Mouse (Mus musculus) liver (tissue): ENCODE measurements around the gene Rpl18a.

Experiments
- DNase-seq: peaks from one replicate; pipeline ENCODE4 v3.0.0-alpha.2; 2020; ENCODE audit warnings: mixed read lengths

Rpl18a gene

DNA sequence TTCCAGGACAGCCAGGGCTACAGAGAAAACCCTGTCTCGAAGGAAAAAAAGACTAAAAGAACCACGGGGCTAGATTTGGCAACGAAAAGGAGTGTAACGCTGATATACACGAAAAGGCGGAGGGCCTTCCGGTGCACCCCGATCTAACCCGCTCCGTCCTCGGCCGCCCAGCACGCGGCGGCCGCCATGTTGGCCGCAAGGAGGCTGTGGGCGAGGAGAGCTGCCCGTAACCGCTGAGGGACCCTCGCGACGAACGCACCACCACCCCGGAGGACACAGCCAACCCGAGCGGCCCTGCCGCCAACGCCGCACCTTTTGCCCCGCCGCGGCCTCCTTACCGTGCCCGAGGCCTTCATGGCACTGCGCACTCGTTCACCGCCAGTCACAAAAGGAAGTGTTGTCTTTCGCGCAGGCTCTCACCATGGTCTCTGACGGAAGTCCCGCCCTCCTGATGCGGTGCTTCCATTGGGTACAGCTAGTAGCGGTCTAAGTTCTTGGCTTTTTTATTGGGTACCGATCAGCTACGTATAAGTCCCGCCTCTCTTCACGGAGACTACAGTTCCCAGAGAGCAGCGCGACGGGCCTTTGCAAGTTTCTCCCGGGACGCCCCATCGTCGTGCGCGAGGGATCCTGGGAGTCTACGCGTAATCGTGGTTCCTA, at the start of gene Rpl18a:
Gene Rpl18a, minus strand, starts transcription at position 392 of the 660 bp plus-strand sequence.
- peak; percentile 97 for DNase-seq

DNA sequence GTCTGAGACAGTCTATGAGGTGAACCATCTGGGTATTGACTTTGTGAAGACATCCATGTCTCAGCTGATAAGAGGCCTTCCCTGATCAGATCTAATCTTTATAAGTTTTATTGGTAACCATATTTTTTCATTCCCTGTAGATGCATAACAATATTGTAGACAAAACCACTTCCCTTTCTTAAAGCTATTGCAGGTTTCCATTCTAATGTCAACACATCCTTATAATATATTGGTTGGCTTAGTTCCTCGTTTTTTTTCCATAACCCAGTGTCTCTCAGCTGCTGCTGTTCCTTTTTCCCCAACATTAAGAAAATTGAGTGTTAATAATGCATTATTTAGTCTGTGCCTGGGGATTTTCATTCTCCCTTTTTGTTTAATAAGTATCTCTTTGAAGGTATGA, 46.0 kb upstream of the Rpl18a start:
- no peak for DNase-seq

DNA sequence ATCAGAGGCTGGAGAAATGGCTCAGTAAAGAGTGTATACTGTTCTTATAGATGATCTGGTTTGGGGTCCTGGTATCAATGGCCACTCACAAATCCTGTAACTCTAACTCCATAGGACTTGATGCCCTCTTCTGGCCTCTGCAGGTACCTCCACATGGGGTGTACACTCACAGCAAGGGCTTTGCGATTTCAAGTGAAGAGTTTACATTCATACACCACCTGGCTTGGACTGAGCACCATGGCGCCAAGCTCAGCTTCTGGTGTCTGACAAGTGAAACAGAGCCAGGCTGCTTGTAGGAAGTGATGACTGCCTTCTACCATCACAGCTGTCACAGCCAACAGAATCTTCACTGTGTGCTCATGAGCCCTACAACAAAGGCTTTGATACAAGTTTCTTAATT, 44.3 kb upstream of the Rpl18a start:
- no peak for DNase-seq

- DNase-seq: no peak
Observed at GRCm38 (mm10) chr8:70937200-70937599, 40.0 kb upstream of the Rpl18a start.

GRCm38 (mm10) chr8:70934786-70935185, 37.6 kb upstream of the Rpl18a start:
- no peak for DNase-seq

DNA sequence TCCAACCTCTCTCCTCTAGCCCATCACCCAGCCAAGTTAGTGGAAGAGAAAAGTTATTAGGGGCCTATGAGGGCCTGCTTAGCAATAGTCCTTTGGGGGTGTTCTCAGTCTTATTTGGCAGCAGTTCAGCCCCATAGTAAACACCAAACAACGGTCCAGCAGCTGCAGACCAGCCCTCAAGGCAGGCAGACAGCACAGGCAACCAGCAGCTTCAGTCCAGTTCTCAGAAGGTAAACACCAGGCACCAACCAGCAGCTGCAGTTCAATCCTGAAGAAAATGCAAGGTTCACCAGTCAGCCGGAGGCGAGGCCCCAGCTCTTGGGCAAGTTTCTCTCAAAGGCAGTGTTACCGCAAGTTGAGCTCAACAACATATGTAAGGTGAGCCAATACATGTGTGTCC, 35.8 kb upstream of the Rpl18a start:
- no peak for DNase-seq

- DNase-seq: no peak
Observed at GRCm38 (mm10) chr8:70931731-70932130, 34.5 kb upstream of the Rpl18a start.

DNA sequence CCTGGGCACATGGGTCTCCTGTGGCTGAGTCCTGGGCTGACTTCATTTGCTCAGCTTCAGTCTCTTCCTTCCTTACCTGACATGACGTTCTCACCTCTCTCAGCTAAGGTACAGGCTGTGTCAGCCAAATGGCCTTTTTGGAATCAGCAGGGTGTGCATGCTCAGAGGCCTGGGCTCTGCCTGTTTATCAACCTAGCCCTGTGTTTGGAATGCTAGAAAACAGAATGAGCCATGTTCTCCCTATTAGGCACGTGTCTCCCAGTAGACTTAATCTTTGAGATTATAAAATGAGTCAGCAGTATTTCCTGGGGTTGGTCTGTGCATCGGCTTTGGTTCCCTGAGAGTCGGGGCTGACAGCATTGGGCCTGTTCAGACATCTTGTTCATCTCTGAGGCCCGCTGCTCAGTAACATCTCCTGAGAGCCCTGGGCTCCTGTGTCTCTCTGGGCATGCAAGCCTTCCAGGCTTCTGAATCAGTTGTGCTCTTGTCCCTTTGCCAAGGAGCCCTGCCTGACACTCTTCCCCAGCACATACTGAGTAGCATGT, 31.6 kb upstream of the Rpl18a start:
- DNase-seq: no peak

- DNase-seq: no peak
Observed at GRCm38 (mm10) chr8:70928096-70928495, 30.9 kb upstream of the Rpl18a start.

DNA sequence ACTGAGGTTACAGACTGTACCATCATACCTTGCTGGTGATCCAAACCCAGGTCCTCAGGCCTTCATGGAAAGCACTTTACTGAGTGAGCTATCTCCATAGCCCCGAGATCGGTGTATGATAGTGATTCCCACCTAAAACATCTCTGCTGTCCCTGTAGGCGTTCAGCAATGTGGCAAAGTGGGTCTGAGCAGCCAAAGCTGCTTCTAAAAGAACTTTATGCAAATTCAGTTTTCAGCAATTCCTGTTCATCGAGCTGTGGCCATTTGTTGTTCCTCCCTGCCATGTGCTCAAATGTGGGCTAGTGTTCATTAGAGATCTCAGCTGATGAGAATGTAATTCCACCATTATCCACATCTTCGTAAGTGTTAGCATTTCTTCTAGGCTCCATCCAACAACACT, 29.2 kb upstream of the Rpl18a start:
- no peak for DNase-seq

- DNase-seq: no peak
Observed at GRCm38 (mm10) chr8:70925754-70926153, 28.5 kb upstream of the Rpl18a start.

- DNase-seq: peak; percentile 1
Observed at GRCm38 (mm10) chr8:70924151-70924550, 26.9 kb upstream of the Rpl18a start.

DNA sequence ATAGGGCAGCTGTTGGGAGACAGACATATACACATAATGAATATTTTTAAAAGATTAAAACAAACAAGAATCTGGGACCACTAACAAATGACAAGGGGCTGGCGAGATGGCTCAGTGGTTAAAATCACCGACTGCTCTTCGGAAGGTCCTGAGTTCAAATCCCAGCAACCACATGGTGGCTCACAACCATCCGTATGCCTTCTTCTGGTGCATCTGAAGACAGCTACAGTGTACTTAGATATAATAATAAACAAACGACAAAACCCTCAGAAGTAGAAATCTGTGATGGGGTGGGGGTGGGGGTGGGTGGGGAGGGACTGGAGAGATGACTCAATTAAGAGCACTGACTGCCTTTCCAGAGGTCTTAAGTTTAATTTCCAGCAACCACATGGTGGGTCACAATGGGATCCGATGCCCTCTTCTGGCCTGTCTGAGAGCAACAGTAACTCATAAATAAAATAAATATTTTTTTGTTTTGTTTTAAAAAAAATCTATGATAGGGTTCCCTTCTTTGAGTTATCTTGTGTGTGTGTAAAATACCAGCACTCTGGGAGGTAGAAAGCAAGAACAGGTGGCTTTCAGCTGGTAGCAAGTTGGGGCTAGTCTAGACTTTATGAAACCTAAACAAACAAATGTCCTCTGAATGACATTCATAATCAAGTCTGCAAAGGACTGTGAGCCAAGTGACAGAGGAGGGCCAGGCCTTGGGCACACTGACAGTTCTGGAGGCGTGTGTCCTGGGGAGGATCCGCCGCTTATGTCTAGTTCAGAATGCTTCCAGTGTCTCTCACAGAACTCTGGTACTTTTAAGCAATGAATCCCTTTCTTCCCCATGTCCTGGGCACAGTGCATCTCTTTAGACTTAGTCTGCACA, 23.1 kb upstream of the Rpl18a start:
- DNase-seq: peak; percentile 2

DNA sequence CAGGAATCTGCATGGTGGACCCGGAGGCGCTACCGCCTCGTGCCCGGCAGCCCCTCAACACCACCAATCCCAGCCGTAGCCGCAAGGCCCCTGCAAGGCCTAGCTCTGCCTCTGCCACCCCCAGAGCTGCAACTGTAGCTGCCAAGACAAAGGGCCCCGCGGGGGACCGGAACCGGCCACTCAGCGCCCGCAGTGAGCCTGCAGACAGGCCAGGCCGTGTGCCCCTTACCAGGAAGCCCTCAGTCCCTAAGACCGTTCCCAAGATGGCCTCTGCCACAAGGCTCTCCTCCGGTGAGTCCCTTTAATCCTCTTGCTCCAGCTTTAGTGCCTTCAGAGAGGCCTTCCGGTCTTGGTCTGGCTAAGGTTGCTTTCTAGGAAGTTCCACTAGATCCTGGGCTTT, 17.5 kb upstream of the Rpl18a start:
- no peak for DNase-seq

DNA sequence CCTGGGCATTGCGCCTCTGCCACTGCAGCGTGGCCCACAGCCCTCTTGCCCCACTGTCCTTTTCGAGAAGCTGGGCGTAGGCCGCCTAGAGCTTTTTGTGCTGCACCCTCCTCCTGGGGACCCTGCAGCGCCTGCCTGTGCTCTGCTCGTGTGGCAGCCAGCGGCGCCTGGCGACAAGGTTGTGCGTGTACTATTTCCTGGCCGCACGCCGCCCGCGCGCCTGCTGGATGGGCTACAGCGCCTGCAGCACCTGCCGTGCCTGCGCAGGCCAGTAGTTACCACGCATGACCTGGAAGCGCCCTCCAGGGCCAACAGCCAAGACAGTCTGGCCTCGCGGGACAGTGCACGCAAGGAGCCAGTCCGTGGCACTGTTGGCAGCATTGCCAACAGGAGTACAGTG, 16.3 kb upstream of the Rpl18a start:
- no peak for DNase-seq

GRCm38 (mm10) chr8:70912955-70913354, 15.7 kb upstream of the Rpl18a start:
- DNase-seq: no peak

DNA sequence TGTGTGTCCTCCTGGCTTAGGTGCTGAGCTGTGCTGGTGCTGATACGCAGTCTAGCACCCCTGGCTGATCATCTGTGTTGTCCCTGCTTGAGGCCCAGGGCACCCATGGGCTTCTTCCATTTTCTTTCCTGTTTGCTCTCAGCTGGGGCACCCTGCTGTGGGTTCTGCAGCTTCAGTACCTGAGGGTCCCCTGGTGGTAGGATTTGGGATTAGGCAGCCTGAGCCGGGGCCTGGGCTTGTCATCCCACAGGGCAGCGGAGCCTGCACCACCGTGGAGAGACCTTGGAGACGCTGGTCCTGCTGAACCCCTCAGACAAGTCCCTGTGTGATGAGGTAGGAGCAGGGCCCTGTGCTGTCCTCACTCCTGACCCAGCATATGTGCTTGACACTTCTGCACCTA, 14.4 kb upstream of the Rpl18a start:
- DNase-seq: no peak

- DNase-seq: no peak
Observed at GRCm38 (mm10) chr8:70907518-70907917, 10.3 kb upstream of the Rpl18a start.

DNA sequence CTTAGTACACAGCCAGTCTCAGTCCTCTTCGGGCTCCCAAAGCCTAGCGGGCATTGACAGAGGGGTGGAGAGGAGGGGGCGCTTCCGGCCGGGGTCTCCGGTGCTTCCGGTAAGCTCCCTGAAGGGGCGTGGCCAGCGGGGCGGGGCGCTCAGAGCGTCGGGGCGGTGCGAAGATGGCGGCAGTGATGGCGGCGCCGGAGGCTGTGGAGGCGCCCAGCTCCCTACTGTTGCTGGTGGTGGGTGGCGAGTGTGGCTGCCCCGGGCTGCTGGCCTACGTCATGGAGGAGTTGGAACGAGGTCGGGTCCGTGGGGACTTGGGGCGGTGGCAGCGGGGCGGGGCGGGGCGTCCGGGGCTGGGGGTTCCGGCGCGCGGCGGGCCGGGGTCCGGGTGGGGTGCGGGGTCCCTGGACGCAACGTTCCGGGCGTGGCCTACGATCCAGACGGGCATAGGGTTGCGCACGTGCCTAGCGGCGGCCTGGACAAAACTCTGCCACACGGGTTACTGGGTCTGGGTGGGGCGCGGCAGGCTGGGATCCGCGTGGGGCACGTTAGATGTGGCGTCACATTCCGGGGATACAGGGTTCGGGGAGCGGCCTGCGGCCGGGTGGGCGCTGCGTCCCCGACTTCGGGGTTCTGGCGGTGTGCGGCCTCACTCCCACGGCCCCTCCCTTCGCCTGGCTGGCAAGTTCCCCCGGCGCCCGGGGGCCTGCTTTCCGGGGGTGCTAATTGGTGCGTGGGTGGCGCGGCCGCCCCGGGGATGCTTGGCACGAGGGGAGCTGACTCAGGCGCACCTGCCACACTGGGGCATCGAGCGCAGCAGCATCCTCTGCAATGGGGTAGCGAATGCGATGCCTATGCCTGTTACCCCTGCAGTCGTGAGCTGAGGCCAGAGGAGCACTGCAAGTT, 8.9 kb upstream of the Rpl18a start, which contains the start of gene Map1s:
Gene Map1s, plus strand, starts transcription at position 102 of the 906 bp plus-strand sequence.
- peak; percentile 89 for DNase-seq

DNA sequence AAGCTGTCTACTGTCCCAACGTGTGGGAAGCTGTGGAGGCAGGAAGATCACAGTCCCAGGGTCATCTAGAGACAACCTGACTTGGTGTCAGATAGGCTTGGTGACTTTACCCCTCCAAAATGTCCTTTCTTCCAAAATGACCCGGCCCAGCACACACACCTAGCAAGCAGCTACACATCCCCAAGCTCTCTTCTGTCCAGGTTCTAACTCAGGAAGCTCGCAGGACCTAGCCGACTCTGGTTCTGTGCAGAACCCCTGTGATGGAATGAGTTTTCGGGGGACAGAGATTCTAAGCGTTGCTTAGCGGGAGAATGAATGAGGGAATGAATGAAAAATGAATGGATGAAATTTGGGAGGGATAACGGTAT, 8.2 kb upstream of the Rpl18a start:
- DNase-seq: no peak

GRCm38 (mm10) chr8:70904532-70904931, 7.3 kb upstream of the Rpl18a start:
- DNase-seq: no peak

GRCm38 (mm10) chr8:70903582-70903981, 6.4 kb upstream of the Rpl18a start:
- DNase-seq: no peak

GRCm38 (mm10) chr8:70903112-70903511, 5.9 kb upstream of the Rpl18a start:
- no peak for DNase-seq
